Mouse (Mus musculus) E14TG2a.4 (cell line): ENCODE data around the gene Atp9a.

Experiments used
- CTCF ChIP-seq: conservative IDR thresholded peaks from 2 replicates; pipeline ENCODE4 v1.5.1; 2014; ENCODE audit warnings: low read length
- NANOG ChIP-seq: IDR thresholded peaks from 2 replicates; pipeline ENCODE4 v1.6.1; 2014; ENCODE audit warnings: borderline replicate concordance, low read length, mixed read lengths
- POU5F1 ChIP-seq: IDR thresholded peaks from 2 replicates; pipeline ENCODE4 v1.6.1; 2014; ENCODE audit warnings: low read length, borderline replicate concordance

DNA sequence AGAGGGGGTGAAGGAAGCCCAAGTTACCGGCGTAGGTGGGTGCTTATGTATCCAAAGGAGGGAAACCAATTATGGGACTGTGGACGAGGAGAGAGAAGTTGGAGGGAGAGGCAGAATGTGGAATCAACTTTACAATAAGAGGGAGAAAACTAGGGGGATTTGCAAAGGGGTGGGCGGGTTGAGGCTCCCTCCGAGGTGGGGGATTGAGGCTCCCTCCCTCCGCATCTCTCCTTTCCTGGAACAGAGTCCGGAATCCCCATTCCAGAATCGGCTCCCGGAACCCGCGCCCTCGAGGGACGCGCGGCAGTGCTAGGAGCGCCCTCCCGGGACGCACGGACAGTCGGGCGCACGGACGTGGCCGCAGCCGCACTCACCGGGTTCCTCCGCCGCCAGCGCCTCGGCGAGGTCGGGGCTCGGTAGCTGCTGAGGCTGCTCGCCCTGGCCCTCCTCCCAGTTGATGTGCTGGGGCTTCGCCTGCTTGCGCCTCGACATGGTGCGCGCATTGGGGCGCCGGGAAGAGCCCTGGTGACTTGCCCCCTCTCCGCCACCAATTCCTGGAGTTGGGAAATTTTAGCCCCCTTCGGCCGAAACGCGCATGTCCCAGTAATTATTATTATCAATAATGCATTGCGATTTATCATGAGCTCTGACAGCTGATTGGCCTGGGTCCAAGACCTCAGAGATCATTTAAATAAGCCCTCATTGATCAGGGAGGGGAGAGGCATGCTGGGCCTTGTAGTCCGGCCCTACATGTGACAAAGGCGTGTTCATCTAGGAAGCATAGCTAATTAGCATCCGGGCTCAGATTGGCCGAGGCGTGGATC is 24.5 kb upstream of the Atp9a start:
- TF ChIP-seq CTCF (no peak), POU5F1 (no peak), NANOG (no peak)
